Mouse (Mus musculus) ES-E14 (cell line): ENCODE measurements around the gene Sgo1.

ENCODE experiments used
- CHD2 ChIP-seq: IDR thresholded peaks from 2 replicates; pipeline ENCODE4 v1.6.1; 2014; ENCODE audit warnings: mild to moderate bottlenecking, low read depth, low read length, inconsistent platforms
- MAFK ChIP-seq: IDR thresholded peaks from 2 replicates; pipeline ENCODE4 v1.6.1; 2014; ENCODE audit warnings: mild to moderate bottlenecking, low read depth, low read length, inconsistent platforms; ENCODE audit not compliant: insufficient read depth

DNA sequence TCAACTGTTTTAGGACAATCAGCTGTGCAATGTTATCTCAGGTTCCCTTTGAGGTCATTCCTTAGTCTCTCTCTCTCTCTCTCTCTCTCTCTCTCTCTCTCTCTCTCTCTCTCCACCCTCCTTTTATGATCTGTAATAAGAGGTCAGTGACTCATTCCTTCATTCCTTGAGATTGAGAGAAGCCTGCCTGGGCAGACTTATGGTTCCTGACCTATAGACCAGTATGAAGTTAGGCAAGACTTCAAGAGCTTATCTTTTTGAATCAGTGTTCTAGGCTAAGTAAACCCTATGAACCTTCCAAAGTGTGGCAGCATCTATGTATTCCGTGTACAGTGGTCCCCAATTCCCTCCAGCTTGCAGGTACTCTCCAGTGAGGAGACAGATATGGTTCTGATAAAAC is 25.3 kb upstream of the Sgo1 start:
- no peak for TF ChIP-seq CHD2
- no peak for TF ChIP-seq MAFK
